Mouse (Mus musculus) spleen, embryonic (tissue): ENCODE results near the gene Gli2.

ENCODE experiments used
- CTCF ChIA-PET: fragments of 350-600 bp; sonication (Branson Sonifier 250); formaldehyde crosslinking; loops from one replicate; lab custom pipeline; 2022; lab: Charles Lee

The Gli2 gene

DNA sequence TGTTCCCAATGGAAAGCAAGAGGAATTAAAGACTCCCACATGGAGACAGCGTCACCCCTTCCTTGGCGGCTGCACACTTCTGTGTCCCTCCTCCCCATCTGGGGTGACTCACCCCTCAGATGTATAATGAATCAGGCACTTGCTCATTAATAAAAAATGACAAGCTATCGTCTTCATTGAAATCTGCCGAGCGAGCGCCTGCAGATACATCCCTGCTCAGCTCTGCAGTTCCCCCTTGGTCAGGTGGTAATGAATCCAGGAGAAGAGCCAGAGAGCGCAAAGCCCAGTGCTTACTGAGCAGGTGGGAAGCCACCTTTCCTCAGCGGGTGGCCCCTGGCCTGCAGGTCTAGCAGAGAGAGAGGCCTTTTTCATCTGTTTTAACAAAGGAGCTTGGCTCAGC, 112.1 kb downstream of the Gli2 start:
- CTCF ChIA-PET, result no interaction called here

DNA sequence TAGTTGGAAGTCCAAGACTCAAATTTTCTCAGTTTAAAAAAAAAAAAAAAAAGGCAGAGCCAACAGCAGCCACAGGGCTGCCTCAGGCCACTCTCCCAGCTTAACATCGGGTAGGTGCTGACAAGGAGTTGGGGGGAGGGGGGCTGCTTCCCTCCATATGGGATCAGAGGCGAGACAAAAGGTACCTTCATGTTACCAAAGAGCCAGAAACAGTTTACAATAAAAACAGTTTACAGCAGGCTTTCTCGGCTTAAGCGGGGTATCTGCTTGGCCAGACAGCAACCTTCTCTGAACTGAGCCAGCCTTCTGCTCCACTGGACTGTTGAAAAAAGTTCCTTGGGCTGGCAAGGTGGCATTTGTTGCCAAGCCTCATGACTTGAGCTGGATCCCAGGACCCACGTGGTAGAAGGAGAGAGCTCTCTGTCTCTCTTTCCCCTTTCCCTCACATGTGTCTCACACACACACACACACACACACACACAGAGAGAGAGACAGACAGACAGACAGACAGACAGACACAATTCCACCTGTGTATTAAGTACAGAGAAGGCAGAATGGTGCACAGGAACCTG, 113.1 kb downstream of the Gli2 start:
- CTCF ChIA-PET, result no interaction called here

DNA sequence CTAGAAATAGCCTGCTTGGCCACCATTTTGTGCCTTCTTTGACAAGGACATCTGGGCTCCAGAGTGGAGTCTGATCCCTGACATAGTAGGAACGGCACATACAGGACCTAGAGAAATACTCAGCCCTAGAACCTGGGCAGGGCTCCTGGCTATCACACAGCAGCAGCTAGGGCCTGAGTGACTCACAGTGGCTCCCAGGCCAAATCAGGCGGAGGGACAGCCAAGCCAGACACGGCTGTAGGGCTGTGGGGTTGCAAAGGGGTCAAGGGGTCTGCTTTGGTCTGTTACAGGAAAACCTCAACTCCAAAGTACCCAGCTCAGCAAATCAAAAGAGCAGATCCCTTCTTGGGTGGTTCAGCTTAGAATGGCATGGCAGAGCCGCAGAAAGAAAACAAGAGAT, 115.2 kb downstream of the Gli2 start:
- CTCF ChIA-PET, result no interaction called here

DNA sequence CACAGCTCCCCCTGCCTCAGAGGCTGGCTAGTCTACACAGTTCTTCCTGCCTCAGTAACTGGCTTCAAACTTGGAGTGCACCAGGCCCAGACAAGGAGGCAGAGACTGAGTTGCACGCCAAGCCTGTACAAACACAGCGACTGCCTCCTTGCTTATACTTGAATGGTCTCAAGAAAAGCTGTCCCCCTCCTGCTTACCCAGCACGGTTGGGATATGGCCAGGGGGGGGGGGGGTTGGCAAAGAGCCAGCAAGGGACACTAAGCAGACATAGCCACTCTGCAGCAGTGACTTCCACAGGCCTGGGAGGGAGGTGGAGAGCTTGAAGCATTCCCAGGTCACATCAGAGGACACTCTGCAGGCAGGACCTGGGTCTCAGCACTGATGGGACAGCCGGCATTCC, 117.3 kb downstream of the Gli2 start:
- CTCF ChIA-PET, result no interaction called here

DNA sequence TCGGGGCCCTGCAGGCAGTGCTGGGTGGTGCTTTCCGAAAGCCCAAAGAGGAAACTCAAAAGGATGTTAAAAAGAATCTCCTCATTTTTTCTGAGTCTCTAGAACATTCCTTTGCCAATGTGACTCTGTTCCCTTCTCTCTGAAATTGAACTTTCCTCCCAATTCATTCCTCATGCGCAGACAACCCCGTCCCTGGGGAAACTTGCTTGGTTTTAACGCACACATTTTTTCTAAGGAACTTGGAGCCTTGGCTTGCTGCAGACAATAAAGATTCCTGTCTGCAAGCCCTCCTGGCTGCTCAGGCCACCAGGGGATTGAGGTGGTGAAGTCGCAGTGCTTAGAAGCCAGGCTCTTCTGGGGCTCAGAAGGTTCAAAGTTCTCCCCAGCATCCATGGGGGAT, 117.9 kb downstream of the Gli2 start:
- CTCF ChIA-PET, result no interaction called here

DNA sequence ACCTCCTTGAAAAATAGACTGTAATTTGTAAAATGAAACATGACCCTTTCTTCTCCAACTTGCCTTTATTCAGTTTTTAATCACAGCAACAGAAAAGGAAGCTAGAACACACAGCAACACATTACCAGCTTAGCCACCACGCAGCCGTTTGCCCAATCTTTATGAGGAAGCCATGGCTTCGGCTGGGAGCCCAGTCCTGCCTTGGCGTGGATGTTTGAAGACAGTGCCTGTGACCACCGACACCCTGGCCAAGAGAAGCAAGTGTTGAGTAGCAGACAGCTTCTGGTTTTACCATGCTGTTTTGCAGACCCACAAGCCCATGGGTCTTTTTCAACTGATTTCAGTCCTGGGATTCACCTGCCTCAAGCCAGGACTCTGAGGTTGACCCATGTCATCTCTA, 121.3 kb downstream of the Gli2 start:
- CTCF ChIA-PET, result no interaction called here

DNA sequence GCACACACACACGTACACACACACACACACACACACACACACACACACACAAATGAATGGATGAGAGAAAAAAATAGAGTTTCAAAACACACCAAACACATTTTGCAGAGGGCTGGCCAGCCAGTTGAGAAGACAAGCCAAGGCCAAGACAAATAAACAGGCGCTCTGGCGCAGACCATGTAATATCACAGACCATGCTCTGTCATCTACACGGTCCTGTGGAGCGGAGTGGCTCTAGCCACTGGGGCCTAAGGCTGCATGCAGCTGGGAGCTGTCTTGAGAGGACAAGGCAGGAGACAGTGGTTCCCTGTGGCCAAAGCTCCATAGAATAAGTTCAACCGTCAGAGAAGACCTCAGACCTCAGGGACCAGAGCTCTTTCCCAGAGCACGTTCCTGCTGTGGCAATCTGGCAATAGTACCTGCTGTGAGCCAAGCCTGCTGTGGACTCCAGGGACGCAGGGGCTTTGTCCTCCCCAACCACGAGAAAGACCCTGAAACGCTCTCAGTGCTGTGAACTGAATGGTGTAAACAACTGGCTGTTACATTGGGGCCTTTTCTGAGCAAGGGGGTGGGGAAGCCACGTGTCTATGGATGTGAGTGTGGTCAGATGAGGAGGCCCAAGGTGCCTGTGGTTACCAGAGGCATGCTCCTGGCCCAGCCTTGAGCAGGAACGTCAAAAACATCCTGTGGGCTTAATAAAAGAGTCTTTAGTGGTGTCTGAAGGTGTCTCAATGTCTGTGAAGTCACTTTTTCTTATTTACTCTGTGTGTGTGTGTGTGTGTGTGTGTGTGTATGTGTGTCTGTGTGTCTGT, 125.7 kb downstream of the Gli2 start:
- CTCF ChIA-PET, result no interaction called here

DNA sequence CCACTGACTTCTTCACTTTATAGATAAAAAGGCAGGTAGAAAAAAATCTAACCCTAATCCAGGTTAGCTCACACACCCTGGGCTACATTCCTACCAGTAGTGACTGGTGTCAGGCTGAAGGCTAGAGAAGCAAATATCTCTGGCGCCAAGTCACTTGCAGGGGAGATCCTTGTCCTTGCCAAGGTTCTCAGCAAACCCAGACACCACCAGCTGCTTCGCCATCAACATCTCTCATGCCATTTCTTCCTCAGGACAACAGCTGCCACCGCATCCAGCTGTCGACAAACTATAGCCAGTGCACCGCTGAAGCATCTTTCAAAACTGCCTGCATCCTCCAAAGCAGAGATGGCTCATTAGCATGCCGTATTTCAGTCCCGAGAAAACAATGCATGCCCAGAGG, 126.9 kb downstream of the Gli2 start:
- CTCF ChIA-PET, result no interaction called here

DNA sequence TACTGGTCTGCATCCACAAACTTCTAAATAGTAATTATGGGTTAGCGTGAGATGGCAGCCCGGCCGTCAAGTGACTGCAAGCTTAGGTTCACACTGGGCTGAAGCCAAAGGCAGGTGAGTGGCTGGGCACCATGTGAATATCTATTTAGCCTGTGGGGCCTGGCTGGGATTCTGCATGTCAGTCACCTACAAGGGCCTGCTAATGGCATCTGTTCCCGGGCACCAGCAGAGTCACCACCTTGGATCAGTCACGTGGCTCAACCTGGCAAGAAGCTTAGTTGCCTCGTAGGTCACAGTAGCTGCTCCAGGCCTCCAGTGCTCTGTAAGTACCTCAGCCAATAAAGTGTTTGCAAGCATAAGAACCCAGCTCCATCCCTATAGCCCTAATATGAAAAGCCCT, 131.2 kb downstream of the Gli2 start:
- CTCF ChIA-PET, result no interaction called here

DNA sequence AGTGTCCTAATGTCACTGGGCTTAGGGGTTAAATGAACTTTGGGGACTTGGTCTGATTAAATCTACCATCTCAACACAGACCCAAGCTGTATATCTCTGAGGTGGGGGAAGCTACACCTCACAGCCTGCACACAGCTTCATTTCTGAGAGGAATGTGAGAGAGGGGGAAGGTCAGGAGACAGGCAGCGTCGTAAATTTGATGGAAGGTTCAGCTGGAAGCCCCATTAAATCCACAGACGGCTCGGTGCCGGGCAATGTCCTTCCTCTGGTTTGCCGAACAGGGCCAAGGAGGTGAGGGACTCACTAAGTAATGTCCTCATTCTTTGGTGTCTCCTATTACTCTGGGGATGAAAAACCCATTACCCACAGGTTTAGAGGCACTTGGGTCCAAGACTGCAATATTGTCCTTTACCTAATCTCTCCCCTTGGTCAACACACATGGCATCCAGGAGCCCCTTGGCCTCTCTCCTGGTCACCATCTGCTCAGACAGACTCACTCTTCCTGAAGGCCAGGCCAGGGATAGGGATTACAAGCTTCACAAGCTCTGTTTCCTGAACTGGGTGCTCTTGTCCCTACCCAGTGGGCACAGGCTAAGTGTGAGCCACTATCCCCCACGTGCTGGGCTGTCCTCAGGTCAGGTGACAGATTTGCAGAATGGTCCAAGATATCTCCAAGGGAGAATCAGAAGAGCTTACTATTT, 135.7 kb downstream of the Gli2 start:
- CTCF ChIA-PET, result no interaction called here

DNA sequence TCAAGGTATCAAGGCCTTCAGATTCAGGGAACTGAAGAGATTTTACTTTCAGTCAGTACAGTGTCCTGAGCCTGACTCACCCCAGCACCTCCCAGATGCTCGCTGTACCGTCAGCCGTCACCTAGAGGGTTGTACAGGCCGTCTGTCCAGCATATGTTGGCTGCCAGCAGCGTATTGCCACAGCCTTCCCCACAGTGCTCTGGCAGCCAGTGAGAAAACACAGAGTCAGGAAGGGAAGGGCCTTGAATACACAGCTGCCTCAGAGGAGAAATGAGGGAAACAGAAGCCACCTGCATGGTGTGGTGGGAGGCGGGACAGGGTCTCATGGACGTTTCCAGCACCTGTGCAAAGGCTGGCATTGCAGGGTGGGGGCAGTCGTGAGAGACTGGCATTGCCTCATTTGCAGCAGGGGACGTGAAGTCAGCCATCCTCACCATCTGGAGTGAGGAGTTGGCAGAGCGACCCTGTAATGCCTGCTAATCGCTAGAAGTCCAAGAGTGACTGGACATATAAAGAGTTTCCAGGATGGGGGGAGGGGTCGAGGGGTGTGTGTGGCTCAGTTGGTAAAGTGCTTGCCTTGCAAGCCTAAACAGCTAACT, 136.8 kb downstream of the Gli2 start:
- CTCF ChIA-PET, result no interaction called here

DNA sequence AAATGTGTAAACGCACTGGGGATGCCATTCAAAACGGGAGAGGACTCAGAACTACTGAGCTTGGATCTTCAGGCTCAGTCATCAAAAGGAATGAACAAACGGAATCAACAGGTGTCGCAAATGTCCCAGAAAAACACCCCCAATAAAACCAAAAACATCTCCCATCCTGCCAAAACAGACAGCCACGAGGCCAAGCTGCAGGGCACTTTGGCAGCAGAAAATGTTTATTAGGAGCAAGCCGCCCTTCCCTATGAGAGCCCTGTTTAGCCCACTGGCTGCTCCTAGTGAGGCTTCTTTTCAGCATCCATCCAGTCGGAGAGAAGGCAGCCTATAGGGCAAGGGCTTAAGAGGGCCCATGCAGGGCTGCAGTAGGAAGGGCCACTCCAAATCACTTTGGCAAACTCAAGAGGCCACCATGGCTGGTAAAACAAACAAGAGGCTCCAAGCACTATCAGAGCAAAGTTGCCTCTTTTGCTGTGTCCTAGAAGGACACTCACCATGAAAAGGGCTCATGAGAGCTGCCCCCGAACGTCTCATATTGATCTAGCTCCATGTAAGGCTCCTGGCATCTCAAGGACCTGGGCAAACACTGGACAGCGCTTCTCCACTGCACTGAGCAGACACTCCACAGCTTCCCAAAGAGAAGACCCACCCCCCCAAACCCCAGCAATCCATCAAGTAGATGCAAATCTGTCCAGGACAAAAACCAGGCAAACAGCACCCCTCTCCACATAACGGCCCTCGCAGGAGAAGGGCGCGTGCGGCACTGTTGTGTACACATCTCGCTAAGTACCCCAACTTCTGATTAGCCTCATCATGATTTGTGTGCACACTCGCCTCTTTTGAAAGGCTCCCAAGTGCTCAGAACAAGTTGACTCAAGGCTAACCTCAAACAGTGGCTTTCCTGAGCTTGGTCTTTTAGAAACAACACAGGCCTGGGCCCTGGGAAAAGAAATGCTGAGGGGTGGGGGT, 139.7 kb downstream of the Gli2 start:
- CTCF ChIA-PET, result no interaction called here

DNA sequence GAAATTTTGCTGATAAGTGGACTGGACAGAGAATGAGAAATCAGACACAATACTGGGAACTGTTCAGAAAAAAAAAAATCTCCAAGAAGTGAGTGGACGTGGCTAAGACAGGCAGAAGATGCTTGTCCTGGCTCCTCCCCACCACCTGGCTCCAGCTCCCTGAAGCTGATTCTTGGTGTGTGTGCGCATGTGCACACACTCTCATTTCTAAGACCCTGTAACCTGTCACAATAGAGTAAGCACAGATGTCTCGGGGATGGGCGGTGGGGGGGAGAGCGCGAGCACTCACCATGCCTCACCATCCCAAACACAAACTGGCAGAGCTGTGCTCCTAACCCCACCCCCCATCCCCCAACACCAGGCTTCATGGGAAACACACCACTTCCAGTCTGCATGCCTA, 140.5 kb downstream of the Gli2 start:
- CTCF ChIA-PET, result no interaction called here

DNA sequence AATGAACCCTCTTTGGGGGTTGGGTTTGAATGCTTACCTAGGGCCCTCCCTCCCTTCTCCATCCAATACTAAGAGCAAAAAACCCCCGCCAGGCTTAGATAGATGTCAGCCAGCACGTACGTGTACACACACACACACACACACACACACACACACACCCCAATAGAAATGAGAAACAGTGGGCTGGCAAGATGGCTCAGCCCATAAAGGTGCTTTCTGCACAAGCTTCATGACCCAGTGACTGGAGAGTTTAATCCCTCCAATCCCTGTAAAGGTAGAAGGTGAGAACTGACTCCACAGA, 142.0 kb downstream of the Gli2 start:
- CTCF ChIA-PET, result no interaction called here

DNA sequence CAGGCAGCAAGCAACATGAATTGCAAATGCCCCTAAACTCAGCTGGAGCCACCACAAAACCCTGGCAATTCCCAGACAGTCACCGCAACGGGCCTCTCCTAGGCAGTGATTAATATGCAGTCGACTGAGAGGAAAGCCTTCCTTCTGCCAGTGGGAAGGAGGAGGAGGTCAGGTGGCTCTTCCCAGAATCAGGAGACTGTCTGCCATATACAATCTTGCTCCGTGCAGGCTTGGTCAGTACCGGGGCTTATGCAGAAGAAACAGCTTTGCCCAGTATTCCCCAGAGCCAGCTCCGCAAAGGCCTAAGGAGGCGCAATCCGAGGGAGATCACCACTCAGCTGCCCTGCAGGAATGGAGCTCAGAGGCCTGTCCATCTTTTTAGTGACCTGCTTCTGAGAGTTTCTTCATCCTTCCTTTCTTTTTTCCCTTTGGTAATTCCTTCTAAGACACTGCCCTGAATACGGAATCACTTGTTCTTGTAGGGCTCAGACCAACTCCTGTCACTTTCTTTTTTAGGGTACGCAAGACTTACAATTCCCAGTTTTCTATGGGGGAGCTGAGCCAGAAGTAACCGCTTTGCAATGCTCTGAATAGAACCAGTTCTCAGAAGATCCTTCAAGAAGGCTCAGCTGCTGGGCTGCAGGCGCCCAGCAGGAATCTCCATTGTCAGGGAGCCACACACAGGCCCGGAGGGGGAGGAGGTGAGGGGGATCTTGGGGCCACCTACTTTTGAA, 142.6 kb downstream of the Gli2 start:
- CTCF ChIA-PET, result no interaction called here

DNA sequence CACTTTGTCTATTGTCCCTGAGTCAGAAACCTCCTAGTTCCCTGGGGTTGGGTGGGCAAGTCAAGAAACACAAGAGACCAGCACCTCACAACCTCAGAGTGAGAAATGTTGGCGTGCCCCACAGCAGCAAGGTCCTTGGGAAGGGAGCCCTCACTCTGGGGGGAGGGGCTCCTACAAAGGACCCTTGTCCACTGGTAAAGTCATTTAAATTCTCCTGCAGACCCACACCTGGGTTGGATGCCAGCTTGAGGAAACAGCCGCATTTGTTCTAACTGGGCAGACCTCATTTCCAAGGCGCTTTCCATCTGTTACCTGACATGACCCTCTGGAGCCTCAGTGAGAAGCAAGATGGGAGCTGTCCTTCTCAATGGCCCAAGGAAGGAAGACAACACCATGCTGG, 144.4 kb downstream of the Gli2 start:
- CTCF ChIA-PET, result no interaction called here

DNA sequence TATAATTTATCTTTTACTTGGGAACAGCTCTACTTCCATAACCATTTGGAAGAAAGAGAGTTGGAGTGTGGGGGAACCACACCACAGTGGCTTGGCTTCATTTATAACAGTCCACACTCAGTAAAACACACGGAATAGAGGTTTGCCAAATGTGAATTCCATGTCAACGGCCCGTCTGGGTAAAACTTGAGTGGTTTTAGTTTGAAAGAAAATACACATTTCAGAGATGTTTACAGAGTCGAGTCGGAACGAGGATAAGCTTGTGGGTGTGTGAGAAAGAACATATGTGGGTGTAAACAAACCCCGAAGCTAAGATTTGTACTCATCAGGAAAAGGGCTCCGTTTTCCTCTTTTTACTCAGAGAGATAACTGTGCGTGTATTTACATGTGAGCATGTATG, 145.8 kb downstream of the Gli2 start:
- CTCF ChIA-PET, result no interaction called here

DNA sequence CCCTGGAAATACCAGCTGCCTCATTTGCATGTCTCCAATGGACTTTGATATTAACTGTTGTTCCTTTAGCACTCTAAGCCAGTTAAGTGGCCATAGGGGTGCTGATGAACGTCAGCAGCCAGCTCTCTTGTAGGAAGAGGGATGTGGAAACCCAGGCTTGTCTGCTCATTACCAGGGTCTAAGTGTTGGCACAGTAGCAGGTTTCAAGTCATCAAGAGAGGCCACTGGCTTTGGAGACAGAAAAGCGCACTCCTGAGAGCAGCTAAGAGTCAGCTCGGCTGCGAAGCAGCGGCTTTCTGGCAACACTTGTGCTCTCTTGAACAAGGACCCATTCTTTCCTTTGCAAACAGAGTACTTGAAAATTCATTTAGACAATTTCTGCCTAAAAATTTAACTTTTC, 148.1 kb downstream of the Gli2 start:
- CTCF ChIA-PET, result no interaction called here

DNA sequence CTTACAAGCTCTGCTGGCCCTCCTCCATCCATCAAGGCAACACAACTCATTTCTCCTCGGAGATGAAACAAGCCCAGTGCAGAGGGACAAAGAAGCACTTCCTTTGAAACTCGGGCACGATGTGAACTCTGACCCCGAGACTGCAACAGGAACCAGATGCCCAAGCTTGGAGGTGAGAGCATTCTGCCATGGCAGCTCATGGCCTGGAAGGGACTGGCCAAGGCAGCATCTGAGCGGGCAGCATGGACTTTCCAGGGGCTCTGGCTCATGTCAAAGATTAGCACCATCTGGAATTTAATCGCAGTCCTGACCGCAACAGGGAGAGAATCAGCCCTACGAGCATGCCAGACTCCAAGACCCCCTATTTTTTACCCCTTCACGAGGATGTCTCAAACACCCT, 148.5 kb downstream of the Gli2 start:
- CTCF ChIA-PET, result no interaction called here

DNA sequence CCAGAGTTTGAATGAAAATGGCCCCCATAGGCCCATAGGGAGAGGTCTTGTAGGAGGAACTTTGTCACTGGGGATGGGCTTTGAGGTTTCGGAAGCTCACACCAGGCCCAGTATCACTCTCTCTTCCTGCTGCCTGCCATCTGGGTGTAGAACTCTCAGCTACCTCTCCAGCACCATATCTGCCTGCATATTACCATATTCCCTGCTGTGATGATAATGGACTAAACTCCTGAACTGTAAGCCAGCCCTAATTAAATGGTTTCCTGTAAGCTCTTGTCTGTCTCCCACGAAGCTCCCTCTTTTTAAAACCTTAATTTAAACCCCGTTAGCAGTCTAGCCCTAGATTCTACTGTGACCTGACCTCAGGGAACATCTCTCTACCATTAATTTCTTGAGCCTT, 149.0 kb downstream of the Gli2 start:
- CTCF ChIA-PET, result no interaction called here

DNA sequence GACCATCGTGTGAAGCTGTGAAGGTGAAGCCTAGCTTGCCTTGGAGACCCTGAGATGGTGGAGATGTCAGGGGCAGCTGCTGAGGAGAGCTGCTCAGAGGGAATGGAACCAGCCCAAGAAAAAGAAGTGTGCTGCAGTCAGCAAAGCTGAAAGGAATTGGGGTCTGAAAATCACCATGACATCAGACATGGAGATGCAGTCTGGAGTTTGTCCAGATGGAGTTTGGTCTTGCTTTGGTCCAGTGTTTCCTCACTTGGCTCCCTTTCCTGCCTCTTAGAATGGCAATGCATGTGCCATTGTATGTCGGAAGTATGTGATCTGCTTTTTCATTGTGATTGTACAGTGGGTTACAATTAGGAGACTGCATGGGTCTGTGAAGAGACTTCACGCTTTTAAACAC, 149.7 kb downstream of the Gli2 start:
- CTCF ChIA-PET, result no interaction called here
